Mouse (Mus musculus) central nervous system, embryonic 18 days (tissue): ENCODE results near the gene Polr2b. TPM values are rescaled to one million over a fixed set of nuclear protein-coding genes. Genes with fewer than 3 reads are reported as not detected.

ENCODE experiments used
- polyA plus RNA-seq: library from polyadenylated mRNA; depleted of rRNA; stranded (reverse); fragments of >200 nt; gene quantifications from 2 replicates; pipeline ENCODE4 v1.2.3, GENCODE M21; 2012; rRNA removed

Gene Polr2b
- polyA plus RNA-seq: 52.8 and 56.0 TPM in 2 replicates

DNA sequence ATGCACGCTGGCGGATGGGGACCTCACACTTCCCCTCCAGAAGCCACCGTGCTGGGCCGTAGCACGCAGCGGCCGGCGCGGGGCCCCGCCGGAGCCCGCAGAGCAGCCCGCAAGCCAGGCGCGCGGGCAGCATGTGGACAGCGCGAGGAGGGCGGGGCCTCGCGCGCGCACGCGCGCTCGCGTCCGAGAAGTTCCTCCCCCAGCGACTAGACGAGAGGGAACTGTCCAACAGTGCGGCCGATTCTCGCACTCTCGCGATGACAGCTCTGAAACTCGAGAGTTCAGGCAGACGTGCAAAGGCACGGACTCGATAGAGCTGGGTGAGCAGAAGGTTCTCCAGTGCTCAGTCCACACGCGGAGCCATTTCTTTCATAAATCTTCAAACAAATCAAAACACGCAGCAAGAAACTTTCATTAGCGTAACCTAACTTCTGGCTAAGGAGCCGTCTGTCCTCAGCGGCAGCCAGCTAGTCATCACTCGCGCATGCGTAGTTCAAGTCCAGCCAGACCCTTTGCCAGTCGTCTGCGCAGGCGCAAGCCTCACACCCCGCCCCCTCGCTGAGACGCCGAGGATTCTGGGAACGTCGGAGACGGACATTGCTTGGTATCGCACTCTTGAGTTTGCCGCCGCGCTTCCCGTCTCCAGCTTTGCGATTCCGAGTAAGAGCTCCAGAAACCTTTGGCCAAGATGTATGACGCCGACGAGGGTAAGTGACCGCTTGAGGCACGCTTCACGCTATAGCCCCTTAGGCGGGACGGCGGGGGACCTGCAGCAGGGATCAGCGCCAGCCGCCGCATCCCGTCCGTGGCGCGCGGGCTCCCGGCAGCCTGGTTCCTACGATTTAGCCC lies at the start of gene Polr2b, which contains the start of gene Noa1:
TSS of gene Polr2b (plus strand) at position 224 of the 849 bp plus-strand sequence.
TSS of gene Noa1 (minus strand) at position 161 of the 849 bp plus-strand sequence.

GRCm38 (mm10) chr5:77265081-77265670 lies 44.8 kb upstream of the Polr2b start, which contains the start of gene Rest:
TSS of gene Rest (plus strand) at chr5:77265491.

Other genes with a start within 250 kb of the Polr2b start
- 24.6 and 33.1 TPM in 2 replicates for gene Hopx, start 195.0 kb upstream of the Polr2b start, polyA plus RNA-seq
- 0.28 and 0.95 TPM in 2 replicates for gene Spink2, start 98.7 kb upstream of the Polr2b start, polyA plus RNA-seq
- gene Rest, start 44.7 kb upstream of the Polr2b start, polyA plus RNA-seq: 5.0 and 6.0 TPM in 2 replicates
- 24.9 and 25.3 TPM in 2 replicates for gene Noa1, start 63 bp upstream of the Polr2b start, polyA plus RNA-seq
- 107 and 108 TPM in 2 replicates for gene Igfbp7, start 97.9 kb downstream of the Polr2b start, polyA plus RNA-seq